Mouse (Mus musculus) liver, embryonic 13.5 days (tissue): Measurements from ENCODE around the gene Axin2. TPM values are rescaled to one million over a fixed set of nuclear protein-coding genes. Genes with fewer than 3 reads are reported as not detected.

Experiments
- ATAC-seq: fragments of 200-750 bp; cut with Nextera tagmentation; 2 replicates; pipeline ENCODE4 v1.8.0; 2017; ENCODE audit warnings: low read depth, mild to moderate bottlenecking, moderate number of reproducible peaks, moderate library complexity
- DNase-seq: peaks from one replicate; pipeline ENCODE4 v3.0.0; 2022
- H3K27ac ChIP-seq: fragments of 300-500 bp; sonication (generic); 2 replicates; pipeline ENCODE4 v1.5.1; 2015; ENCODE audit warnings: moderate library complexity, mild to moderate bottlenecking, inconsistent platforms
- H3K27me3 ChIP-seq: fragments of 300-500 bp; sonication (generic); 2 replicates; pipeline ENCODE4 v1.6.1; 2015; ENCODE audit warnings: mild to moderate bottlenecking, inconsistent platforms
- H3K36me3 ChIP-seq: fragments of 300-500 bp; sonication (generic); 2 replicates; pipeline ENCODE4 v1.6.1; 2015; ENCODE audit warnings: mild to moderate bottlenecking, inconsistent platforms
- H3K4me1 ChIP-seq: fragments of 300-500 bp; sonication (generic); replicated peaks from 2 replicates; pipeline ENCODE4 v1.6.1; 2015; ENCODE audit warnings: inconsistent platforms
- H3K4me2 ChIP-seq: fragments of 300-500 bp; sonication (generic); 2 replicates; pipeline ENCODE4 v1.6.1; 2015; ENCODE audit warnings: inconsistent platforms, mild to moderate bottlenecking, moderate library complexity
- H3K4me3 ChIP-seq: fragments of 300-500 bp; sonication (generic); replicated peaks from 2 replicates; pipeline ENCODE4 v1.5.1; 2015; ENCODE audit warnings: mild to moderate bottlenecking, inconsistent platforms
- H3K9ac ChIP-seq: fragments of 300-500 bp; sonication (generic); 2 replicates; pipeline ENCODE4 v1.6.1; 2015; ENCODE audit warnings: mild to moderate bottlenecking, inconsistent platforms
- H3K9me3 ChIP-seq: fragments of 300-500 bp; sonication (generic); replicated peaks from 2 replicates; pipeline ENCODE4 v1.6.1; 2016; ENCODE audit warnings: inconsistent platforms
- WGBS: fragments of 180-500 bp; shearing (Covaris S2); methylation state at CpG from one replicate; pipeline ENCODE4 v1.1.7; 2015; ENCODE audit not compliant: insufficient replicate concordance; 5-methylcytosine and 5-hydroxymethylcytosine counted together
- polyA plus RNA-seq: library from polyadenylated mRNA; unstranded; fragments of >200 nt; fragmentation: Nextera tagmentation; extraction: Ambion mirVana; gene quantifications from 2 replicates; pipeline ENCODE4 v1.2.1, GENCODE M21; 2015

Gene Axin2
- polyA plus RNA-seq, 1 experiment from 2014 or later, result 0.43 TPM

DNA sequence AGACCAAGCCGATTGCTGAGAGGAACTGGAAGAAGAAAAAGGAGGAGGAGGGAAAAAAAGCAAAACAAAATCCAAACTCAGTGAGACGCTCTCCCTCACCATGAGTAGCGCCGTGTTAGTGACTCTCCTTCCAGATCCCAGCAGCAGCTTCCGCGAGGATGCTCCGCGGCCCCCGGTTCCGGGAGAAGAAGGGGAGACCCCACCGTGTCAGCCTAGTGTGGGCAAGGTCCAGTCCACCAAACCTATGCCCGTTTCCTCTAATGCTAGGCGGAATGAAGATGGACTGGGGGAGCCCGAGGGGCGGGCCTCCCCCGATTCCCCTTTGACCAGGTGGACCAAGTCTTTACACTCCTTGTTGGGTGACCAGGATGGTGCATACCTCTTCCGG lies 3.0 kb downstream of the Axin2 start:
- no peak for DNase-seq
- H3K27me3 ChIP-seq, result peaks cover 67% of the 10 kb centered on the region
- 4% methylated on average over 17 of the region's 17 CpGs for WGBS

DNA sequence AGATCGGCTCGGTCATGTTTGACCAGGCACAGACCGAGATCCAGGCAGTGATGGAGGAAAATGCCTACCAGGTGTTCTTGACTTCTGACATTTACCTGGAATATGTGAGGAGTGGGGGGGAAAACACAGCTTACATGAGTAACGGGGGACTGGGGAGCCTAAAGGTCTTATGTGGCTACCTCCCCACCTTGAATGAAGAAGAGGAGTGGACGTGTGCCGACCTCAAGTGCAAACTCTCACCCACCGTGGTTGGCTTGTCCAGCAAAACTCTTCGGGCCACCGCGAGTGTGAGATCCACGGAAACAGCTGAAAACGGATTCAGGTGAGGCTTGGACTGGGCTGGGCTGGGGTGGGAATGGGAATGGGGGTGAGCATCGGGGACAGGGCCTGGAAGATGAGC lies 3.6 kb downstream of the Axin2 start:
- H3K27ac ChIP-seq, result no peak overlapping the region
- 23% methylated on average over 13 of the region's 13 CpGs for WGBS
- peak overlapping the region; percentile 78; the same call in 1 of the 2 replicates for H3K4me2 ChIP-seq
- no peaks in the 10 kb centered on the region for H3K9me3 ChIP-seq
- no peaks in the 10 kb centered on the region for H3K36me3 ChIP-seq
- peaks cover 64% of the 10 kb centered on the region for H3K27me3 ChIP-seq
- H3K4me1 ChIP-seq, result peaks cover 18% of the 10 kb centered on the region; the same call in 1 of the 2 replicates
- DNase-seq (no peak), ATAC-seq (no peak)
- no peak overlapping the region for H3K4me3 ChIP-seq
- no peak overlapping the region for H3K9ac ChIP-seq

More for the DNA sequence above, 3.0 kb downstream of the Axin2 start:
- ATAC-seq, result no peak
- peak overlapping the region; percentile 65; the same call in 1 of the 2 replicates for H3K4me3 ChIP-seq
- H3K9me3 ChIP-seq, result no peaks in the 10 kb centered on the region
- no peak overlapping the region for H3K9ac ChIP-seq
- H3K4me2 ChIP-seq, result peak overlapping the region; percentile 78
- no peak overlapping the region for H3K27ac ChIP-seq
- peaks cover 18% of the 10 kb centered on the region; the same call in 1 of the 2 replicates for H3K4me1 ChIP-seq
- H3K36me3 ChIP-seq, result no peaks in the 10 kb centered on the region

DNA sequence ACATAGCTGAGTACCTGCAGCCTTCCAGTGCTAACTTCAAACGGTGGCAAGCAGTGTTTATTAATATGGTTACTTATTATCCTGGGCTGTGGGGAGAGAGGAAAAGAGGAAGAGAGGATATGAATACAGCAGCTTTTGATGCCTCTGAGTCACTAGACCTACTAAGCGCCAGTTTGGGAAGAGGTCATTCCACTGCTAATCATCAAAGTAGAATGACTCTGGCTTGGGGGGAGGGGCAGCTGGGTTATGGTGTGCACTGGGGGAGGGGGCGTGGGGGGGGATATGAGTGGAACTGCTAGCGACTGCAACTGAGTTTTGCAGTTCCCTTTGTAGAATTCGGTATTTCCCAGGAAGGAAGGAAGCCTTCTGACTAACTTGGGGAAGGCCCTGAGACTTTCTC lies 4.2 kb downstream of the Axin2 start:
- Histone ChIP-seq H3K4me1 (peaks cover 18% of the 10 kb centered on the region; the same call in 1 of the 2 replicates), H3K4me3 (no peak overlapping the region), H3K4me2 (no peak overlapping the region), H3K36me3 (no peaks in the 10 kb centered on the region), H3K9ac (no peak overlapping the region), H3K27ac (no peak overlapping the region), H3K27me3 (peaks cover 58% of the 10 kb centered on the region), H3K9me3 (no peaks in the 10 kb centered on the region)
- ATAC-seq, result no peak
- no peak for DNase-seq
- 8% methylated on average over 5 of the region's 5 CpGs for WGBS

DNA sequence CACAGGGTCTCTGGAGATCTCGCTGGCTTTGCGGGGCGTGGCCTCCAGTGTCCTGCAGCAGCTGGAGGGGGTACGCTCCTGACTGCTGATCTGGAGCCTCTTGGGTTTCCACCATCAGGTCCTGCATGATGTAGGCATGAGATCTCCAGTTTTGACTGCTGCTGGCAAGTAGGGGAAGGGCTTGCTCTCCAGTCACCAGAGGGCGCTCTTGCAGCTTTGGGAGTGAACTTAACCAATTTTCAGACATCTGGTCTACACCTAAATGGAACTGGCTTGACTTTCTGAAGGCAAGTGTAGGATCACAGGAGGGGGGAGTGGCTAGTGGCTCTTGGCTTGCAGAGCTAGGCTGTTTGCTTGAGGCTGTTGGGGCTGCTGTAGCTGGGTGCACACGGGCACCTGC lies 5.1 kb downstream of the Axin2 start:
- Histone ChIP-seq H3K9ac (no peak overlapping the region), H3K9me3 (no peaks in the 10 kb centered on the region), H3K27me3 (peaks cover 50% of the 10 kb centered on the region), H3K4me2 (no peak overlapping the region), H3K4me3 (no peak overlapping the region), H3K4me1 (peaks cover 18% of the 10 kb centered on the region; the same call in 1 of the 2 replicates), H3K27ac (no peak overlapping the region), H3K36me3 (no peaks in the 10 kb centered on the region)
- ATAC-seq (no peak), DNase-seq (peak; percentile 27)
- WGBS, result 15% methylated on average over 6 of the region's 6 CpGs

DNA sequence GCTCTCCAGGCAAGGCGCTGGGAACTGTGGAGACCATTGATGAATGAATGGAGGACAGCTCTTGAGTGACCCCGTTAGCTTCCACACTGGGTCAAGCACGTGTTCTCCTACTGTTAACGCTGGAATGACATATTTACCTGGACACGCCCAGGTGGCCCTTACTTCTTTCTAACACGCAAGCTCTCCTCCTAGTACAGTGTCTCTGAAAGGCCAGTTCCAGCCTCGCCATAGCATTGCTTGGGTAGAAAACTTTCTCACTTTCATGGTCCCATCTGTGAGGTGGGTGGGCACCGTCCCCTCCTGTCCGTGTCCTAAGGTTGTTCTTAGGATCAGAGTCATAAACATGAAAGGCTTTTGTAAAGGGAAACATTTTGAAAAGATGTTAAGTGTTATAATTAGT lies 5.7 kb downstream of the Axin2 start:
- 70% methylated on average over 9 of the region's 9 CpGs for WGBS
- Histone ChIP-seq H3K9ac (no peak overlapping the region), H3K4me2 (no peak overlapping the region), H3K36me3 (no peaks in the 10 kb centered on the region), H3K27ac (no peak overlapping the region), H3K4me1 (peaks cover 18% of the 10 kb centered on the region; the same call in 1 of the 2 replicates), H3K27me3 (peaks cover 44% of the 10 kb centered on the region), H3K4me3 (no peak overlapping the region), H3K9me3 (no peaks in the 10 kb centered on the region)
- DNase-seq (no peak), ATAC-seq (no peak)

DNA sequence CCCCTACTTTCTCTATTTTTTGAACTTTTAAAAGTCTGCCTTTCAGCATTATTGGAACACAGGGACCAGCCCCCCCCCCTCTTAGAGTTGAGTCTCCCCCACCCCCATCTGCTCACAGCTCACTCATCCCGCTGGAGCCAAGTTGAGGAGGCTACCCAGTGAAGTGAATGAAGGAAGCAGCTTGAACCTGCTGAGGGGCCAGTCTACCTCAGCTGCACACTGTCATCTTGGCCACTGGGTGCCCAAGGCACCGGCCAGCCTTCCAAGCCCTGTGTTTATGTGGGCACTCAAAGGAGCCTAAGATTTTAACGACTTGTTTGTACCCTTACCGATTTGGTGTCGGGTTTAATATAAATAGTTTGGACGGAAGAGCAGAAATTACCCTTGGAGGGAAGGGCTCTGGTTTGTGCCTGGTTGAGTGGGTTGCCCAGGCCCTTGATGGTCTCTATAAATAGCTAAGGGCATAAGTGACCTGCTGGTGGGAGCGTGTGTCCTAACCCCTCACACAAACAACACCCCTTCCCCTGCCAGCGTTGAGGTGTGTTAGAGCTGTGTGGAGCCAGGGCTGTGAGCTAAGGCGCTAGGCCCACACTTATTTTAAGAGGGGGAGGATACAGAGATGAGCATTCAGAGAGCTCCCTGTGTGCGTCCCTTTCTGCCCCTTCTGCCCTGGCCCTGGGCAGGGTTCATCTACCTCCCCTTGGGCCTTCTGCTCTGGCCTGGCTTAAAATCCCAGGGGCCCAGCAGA lies 6.4 kb downstream of the Axin2 start:
- 67% methylated on average over 10 of the region's 10 CpGs for WGBS
- Histone ChIP-seq H3K4me1 (peaks cover 13% of the 10 kb centered on the region; the same call in 1 of the 2 replicates), H3K9me3 (no peaks in the 10 kb centered on the region), H3K4me3 (no peak overlapping the region), H3K4me2 (no peak overlapping the region), H3K27ac (no peak overlapping the region), H3K27me3 (peaks cover 37% of the 10 kb centered on the region), H3K36me3 (no peaks in the 10 kb centered on the region), H3K9ac (no peak overlapping the region)
- ATAC-seq (no peak), DNase-seq (no peak)

DNA sequence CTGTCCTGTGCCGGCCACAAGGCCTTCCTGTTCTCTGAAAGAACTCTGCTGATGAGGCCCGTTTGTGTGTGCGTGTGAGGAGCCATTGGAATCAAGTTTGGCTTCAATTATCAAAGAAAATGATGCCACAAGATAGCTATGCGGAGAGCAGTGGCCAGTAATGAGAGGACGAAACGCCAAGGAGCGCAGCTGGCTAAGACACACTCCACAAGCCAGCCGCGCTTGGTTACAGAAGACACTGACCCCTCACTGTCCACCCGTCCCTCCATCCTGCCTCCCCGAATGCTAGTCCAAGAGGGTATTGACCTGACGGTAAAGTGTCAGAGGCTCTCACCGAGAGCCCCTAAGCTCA lies 6.9 kb downstream of the Axin2 start:
- Histone ChIP-seq H3K4me1 (0 out of 2 replicates have a peak, but pooled peaks cover 8% of the 10 kb centered on the region), H3K27ac (no peak overlapping the region), H3K9ac (no peak overlapping the region), H3K4me2 (no peak overlapping the region), H3K36me3 (no peaks in the 10 kb centered on the region), H3K27me3 (peaks cover 31% of the 10 kb centered on the region), H3K9me3 (no peaks in the 10 kb centered on the region), H3K4me3 (no peak overlapping the region)
- 72% methylated on average over 13 of the region's 13 CpGs for WGBS
- DNase-seq, result no peak
- no peak for ATAC-seq

DNA sequence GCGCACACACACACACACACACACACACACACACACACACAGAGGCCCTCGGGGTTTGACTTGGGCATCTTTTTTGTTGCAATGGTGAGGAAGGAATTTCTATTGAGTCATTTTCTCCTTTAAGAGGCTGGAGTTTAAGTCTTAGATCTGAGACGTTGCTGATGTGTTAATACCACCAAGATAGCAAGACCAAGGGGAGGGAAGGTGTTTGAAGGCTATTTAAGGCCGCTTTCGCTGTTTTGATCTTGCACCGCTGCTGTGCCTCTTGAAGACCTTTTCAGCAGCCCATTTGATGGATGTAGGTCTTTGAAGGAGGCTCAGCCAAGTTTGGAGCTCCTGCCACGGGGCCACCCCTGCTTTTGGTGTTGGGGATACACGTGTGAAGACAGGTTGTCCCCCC lies 7.9 kb downstream of the Axin2 start:
- H3K9me3 ChIP-seq, result no peaks in the 10 kb centered on the region
- ATAC-seq (no peak), DNase-seq (no peak)
- H3K27me3 ChIP-seq, result peaks cover 21% of the 10 kb centered on the region
- H3K4me2 ChIP-seq, result no peak overlapping the region
- H3K9ac ChIP-seq, result no peak overlapping the region
- no peak overlapping the region for H3K4me3 ChIP-seq
- H3K4me1 ChIP-seq, result 0 out of 2 replicates have a peak, but pooled peaks cover 6% of the 10 kb centered on the region
- H3K27ac ChIP-seq, result no peak overlapping the region
- H3K36me3 ChIP-seq, result no peaks in the 10 kb centered on the region; the same call in 1 of the 2 replicates
- 53% methylated on average over 8 of the region's 8 CpGs for WGBS

DNA sequence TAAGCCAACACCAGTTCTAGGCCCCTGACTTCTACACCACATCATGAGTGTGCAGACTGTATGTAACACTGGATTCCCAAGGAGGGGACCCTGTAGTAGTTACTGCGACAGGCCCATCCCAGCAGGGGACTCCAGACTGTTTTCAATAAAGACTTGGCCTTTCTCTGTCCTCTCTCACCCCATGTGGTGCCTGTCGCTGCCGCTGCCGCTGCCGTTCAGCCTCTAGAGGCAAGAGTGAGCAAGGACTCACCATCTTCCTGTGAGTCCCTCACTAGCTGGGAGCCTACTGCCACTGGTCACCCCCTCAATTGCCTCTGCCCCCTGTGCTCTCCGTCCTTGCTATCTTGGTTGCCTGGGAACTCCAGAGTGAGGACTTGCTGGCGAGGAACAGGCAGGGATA lies 8.6 kb downstream of the Axin2 start:
- no peaks in the 10 kb centered on the region; the same call in 1 of the 2 replicates for H3K36me3 ChIP-seq
- H3K9me3 ChIP-seq, result no peaks in the 10 kb centered on the region
- H3K27ac ChIP-seq, result no peak overlapping the region
- H3K27me3 ChIP-seq, result peaks cover 14% of the 10 kb centered on the region
- H3K4me2 ChIP-seq, result no peak overlapping the region
- no peak overlapping the region for H3K4me3 ChIP-seq
- 0 out of 2 replicates have a peak, but pooled peaks cover 6% of the 10 kb centered on the region for H3K4me1 ChIP-seq
- no peak overlapping the region for H3K9ac ChIP-seq
- ATAC-seq (no peak), DNase-seq (no peak)
- WGBS, result 36% methylated on average over 7 of the region's 7 CpGs

DNA sequence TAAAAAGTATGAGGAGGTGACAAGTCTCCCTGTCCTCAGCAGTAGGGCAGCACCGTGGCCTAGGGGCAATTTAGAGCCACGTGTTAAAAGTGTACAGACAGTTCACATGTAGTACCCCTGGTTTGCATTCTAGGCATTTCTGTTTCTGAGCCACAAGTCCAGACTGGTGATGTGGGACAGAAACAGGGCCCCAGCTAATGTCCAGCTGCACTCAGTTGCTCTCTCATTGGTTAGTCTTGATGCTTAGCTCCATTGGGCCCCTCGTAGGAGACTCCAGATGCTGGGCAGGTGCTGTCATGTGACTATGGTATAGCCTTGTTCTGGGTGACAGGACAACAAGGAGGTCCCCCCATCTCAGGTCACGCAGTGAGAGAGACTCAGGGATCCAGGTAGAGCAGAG lies 9.0 kb downstream of the Axin2 start:
- no peak overlapping the region for H3K27ac ChIP-seq
- no peaks in the 10 kb centered on the region; the same call in 1 of the 2 replicates for H3K36me3 ChIP-seq
- no peak overlapping the region for H3K4me2 ChIP-seq
- H3K9me3 ChIP-seq, result no peaks in the 10 kb centered on the region
- no peak for DNase-seq
- peaks cover 10% of the 10 kb centered on the region for H3K27me3 ChIP-seq
- ATAC-seq, result no peak
- H3K9ac ChIP-seq, result no peak overlapping the region
- no peak overlapping the region for H3K4me3 ChIP-seq
- WGBS, result 56% methylated on average over 4 of the region's 4 CpGs
- 0 out of 2 replicates have a peak, but pooled peaks cover 6% of the 10 kb centered on the region for H3K4me1 ChIP-seq

DNA sequence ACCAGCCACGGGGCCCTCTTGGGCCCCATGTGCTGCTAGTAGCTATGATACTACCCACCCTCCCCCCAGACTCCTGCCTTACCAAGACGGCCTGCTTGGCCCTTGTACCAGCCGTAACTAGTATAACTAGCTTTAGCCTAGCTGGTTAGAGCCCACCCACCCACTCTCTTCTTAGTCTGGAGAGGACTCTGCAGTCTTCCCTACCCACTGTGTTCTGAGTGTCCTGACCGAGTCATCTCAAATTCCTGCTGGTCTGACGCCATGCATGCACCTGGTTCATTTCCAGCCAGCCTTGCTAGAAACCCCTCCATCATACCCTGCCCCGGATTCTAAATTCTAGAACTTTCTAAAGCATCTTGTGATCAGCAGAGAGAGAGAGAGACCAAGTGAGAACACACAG lies 9.6 kb downstream of the Axin2 start:
- ATAC-seq (no peak), DNase-seq (no peak)
- H3K36me3 ChIP-seq, result peaks cover 2% of the 10 kb centered on the region; the same call in 1 of the 2 replicates
- H3K9me3 ChIP-seq, result no peaks in the 10 kb centered on the region
- peaks cover 5% of the 10 kb centered on the region for H3K27me3 ChIP-seq
- WGBS, result 68% methylated on average over 6 of the region's 6 CpGs
- no peak overlapping the region for H3K9ac ChIP-seq
- H3K4me2 ChIP-seq, result no peak overlapping the region
- 0 out of 2 replicates have a peak, but pooled peaks cover 2% of the 10 kb centered on the region for H3K4me1 ChIP-seq
- H3K4me3 ChIP-seq, result no peak overlapping the region
- no peak overlapping the region for H3K27ac ChIP-seq

DNA sequence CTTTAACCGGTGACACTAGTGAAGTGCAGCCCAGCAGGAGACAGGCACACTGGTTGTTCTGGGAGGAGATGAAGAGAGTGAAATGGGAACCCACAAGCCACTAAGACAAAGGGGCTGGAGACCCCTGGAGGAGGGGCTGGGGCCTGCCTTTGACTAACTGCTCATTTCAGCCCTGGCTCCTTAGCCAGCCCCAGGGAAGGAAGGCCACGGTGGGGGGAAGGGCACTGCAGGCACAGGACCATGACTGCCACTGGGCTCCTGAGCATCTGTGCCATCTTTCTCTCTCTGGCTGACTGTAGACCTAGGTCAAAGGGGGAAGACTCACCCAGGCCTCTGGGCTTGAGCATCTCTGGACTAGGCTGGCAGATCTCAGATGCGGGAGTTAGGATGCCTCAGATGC lies 10.5 kb downstream of the Axin2 start:
- Histone ChIP-seq H3K27me3 (no peaks in the 10 kb centered on the region), H3K9me3 (no peaks in the 10 kb centered on the region), H3K4me2 (no peak overlapping the region), H3K27ac (no peak overlapping the region), H3K36me3 (peaks cover 2% of the 10 kb centered on the region; the same call in 1 of the 2 replicates), H3K4me3 (no peak overlapping the region), H3K9ac (no peak overlapping the region), H3K4me1 (no peaks in the 10 kb centered on the region)
- 35% methylated on average over 3 of the region's 3 CpGs for WGBS
- no peak for DNase-seq
- no peak for ATAC-seq
